Mouse (Mus musculus) hindbrain, postnatal 0 days (tissue): ENCODE data around the gene Ccsap. TPM values are rescaled to one million over a fixed set of nuclear protein-coding genes. Genes with fewer than 3 reads are reported as not detected.

Source experiments
- ATAC-seq: fragments of 200-750 bp; cut with Nextera tagmentation; 2 replicates; pipeline ENCODE4 v1.8.0; 2017; ENCODE audit warnings: mild to moderate bottlenecking, moderate TSS enrichment, moderate library complexity
- DNase-seq: peaks from one replicate; pipeline ENCODE4 v3.0.0-alpha.2; 2015; ENCODE audit warnings: low spot score
- H3K27ac ChIP-seq: fragments of 300-500 bp; sonication (generic); 2 replicates; pipeline ENCODE4 v1.5.1; 2014; ENCODE audit warnings: mild to moderate bottlenecking
- H3K27me3 ChIP-seq: fragments of 300-500 bp; sonication (generic); 2 replicates; pipeline ENCODE4 v1.6.1; 2014; ENCODE audit warnings: low read length, mixed read lengths; ENCODE audit not compliant: insufficient read depth
- H3K36me3 ChIP-seq: fragments of 300-500 bp; sonication (generic); 2 replicates; pipeline ENCODE4 v1.6.1; 2014; ENCODE audit warnings: low read length, mixed read lengths; ENCODE audit not compliant: insufficient read depth
- H3K4me1 ChIP-seq: fragments of 300-500 bp; sonication (generic); 2 replicates; pipeline ENCODE4 v1.6.1; 2014; ENCODE audit warnings: antibody characterized with exemption, low read length, mixed read lengths; ENCODE audit not compliant: insufficient read depth
- H3K4me2 ChIP-seq: fragments of 300-500 bp; sonication (generic); 2 replicates; pipeline ENCODE4 v1.6.1; 2014; ENCODE audit warnings: low read depth, mild to moderate bottlenecking, low read length, moderate library complexity, mixed read lengths
- H3K4me3 ChIP-seq: fragments of 300-500 bp; sonication (generic); 2 replicates; pipeline ENCODE4 v1.5.1; 2014; ENCODE audit warnings: low read length
- H3K9ac ChIP-seq: fragments of 300-500 bp; sonication (generic); replicated peaks from 2 replicates; pipeline ENCODE4 v1.6.1; 2014; ENCODE audit warnings: mild to moderate bottlenecking, low read length, moderate library complexity, mixed read lengths
- H3K9me3 ChIP-seq: fragments of 300-500 bp; sonication (generic); 2 replicates; pipeline ENCODE4 v1.6.1; 2016; ENCODE audit warnings: low read length, mixed read lengths
- CTCF ChIP-seq: IDR thresholded peaks from 2 replicates; pipeline ENCODE4 v1.5.1; 2016; ENCODE audit warnings: antibody characterized with exemption, control low read depth, low read depth
- WGBS: fragments of 180-500 bp; shearing (Covaris S2); extraction: QIAGEN DNeasy Blood & Tissue Kit; methylation state at CpG from one replicate; pipeline ENCODE4 v1.1.7; 2014; 5-methylcytosine and 5-hydroxymethylcytosine counted together
- polyA plus RNA-seq: library from polyadenylated mRNA; unstranded; fragments of >200 nt; fragmentation: Nextera tagmentation; extraction: Ambion mirVana; gene quantifications from 2 replicates; pipeline ENCODE4 v1.2.1, GENCODE M21; 2015
- total RNA-seq: library from RNA; depleted of rRNA; stranded (reverse); fragments of >200 nt; gene quantifications from 2 replicates; pipeline ENCODE4 v1.2.3, GENCODE M21; 2014

Gene Ccsap
- total and polyA plus RNA-seq, 2 experiments from 2014 or later: 6.4 to 13.4 TPM

DNA sequence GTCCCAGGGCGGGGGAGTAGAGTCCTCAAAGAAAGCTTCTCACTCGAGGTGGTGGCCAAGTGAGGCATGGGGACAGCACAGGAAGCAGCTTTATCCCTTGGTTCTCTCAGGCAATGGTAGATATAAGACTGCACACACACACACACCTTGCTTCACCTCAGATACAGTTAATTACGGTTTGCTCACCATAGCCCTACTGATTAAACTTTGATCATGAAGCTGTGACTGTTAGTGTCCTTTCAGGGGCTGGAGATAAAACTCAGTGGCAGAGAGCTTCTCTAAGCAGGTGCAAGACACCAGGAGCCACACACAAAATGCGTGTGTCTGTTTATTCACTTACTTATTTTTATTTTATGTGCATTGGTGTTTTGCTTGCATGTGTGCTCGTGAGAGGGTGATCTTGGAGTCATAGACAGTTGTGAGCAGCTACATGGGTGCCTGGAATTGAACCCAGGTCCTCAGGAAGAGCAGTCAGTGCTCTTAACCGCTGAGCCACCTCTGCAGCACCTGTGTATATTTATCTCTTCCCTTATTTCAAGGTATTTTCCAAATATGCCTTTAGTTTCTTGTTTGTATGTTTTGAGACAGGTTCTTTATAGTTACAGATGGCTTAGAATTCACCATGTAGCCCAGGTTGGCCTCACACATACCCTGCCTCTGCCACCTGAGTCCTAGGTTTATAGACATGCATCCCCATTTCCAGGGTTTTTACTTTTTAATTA lies 52.0 kb downstream of the Ccsap start:
- H3K27ac ChIP-seq: no peak overlapping the region
- no peaks in the 10 kb centered on the region for H3K27me3 ChIP-seq
- WGBS: 70% methylated on average over 6 of the region's 6 CpGs
- H3K4me1 ChIP-seq: peaks cover 15% of the 10 kb centered on the region
- no peak for TF ChIP-seq CTCF
- no peak for ATAC-seq
- no peaks in the 10 kb centered on the region for H3K36me3 ChIP-seq
- no peak overlapping the region for H3K4me3 ChIP-seq
- peak overlapping the region; percentile 86 for H3K4me2 ChIP-seq
- H3K9ac ChIP-seq: no peak overlapping the region
- H3K9me3 ChIP-seq: no peaks in the 10 kb centered on the region
- no peak for DNase-seq

DNA sequence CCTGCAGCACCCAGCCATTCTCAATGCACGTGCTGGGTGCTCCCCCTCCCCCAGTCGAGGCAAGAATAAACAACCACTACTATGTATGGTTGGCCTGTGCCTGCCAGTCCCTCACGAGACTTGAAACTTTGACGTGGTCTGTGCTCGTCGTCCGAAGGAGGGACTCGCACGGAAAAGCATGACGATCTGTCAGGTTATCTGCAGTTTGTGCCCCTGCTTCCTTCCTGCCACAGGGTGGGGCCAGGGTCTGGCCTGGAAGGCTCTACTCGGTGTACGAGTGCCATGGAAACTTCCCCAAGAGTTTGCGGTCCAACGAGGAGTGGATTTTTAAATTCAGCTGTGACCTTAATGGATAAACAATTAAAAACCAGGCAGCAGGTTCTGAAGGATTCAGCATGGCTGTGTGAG lies 53.0 kb downstream of the Ccsap start:
- no peak for ATAC-seq
- no peaks in the 10 kb centered on the region for H3K9me3 ChIP-seq
- DNase-seq: peak; percentile 53
- no peaks in the 10 kb centered on the region for H3K36me3 ChIP-seq
- no peaks in the 10 kb centered on the region for H3K27me3 ChIP-seq
- TF ChIP-seq CTCF: 0 out of 2 replicates have a peak, but pooled peaks have one; percentile 4
- 4% methylated on average over 14 of the region's 14 CpGs for whole genome bisulfite sequencing
- peak overlapping the region; percentile 69; the same call in 1 of the 2 replicates for H3K9ac ChIP-seq
- H3K27ac ChIP-seq: 0 out of 2 replicates have a peak overlapping the region, but pooled peaks have one; percentile 82
- H3K4me1 ChIP-seq: peaks cover 15% of the 10 kb centered on the region
- peak overlapping the region; percentile 86 for H3K4me2 ChIP-seq
- peak overlapping the region; percentile 50 for H3K4me3 ChIP-seq

DNA sequence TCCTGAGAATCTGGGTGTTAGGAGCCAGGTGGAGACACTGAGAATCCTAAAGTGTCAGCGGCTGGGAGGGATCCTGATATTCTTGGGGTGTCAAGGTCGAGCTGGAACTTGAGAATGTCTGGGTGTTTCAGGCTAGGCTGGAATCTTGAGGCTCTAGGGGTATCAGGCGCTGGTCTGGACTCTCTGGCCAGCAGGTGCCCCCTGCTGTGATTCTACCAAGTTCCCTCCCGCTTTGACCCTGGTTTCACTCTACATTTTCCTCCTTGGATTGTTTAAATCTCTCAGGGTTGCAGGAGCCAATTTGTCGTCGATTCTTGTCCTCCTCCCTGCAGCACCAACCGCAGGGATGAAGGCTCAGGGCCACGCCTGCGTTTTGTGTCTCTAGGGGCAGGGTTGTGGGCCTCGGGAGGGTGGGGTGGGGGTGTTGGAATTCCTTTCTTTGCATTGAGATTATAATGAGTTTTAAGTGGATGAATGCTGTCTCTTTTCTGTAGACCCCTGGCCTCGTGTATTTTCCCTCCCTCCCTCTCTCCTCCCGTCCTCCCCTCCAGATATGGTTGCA lies 53.6 kb downstream of the Ccsap start:
- Histone ChIP-seq H3K27ac (peak overlapping the region; percentile 82), H3K4me3 (peak overlapping the region; percentile 50), H3K4me2 (peak overlapping the region; percentile 86), H3K36me3 (no peaks in the 10 kb centered on the region), H3K27me3 (no peaks in the 10 kb centered on the region), H3K4me1 (peaks cover 15% of the 10 kb centered on the region), H3K9ac (peak overlapping the region; percentile 69), H3K9me3 (no peaks in the 10 kb centered on the region)
- WGBS: 2% methylated on average over 12 of the region's 12 CpGs
- ATAC-seq (no peak), DNase-seq (no peak)
- 0 out of 2 replicates have a peak, but pooled peaks have one; percentile 2 for TF ChIP-seq CTCF

- peak; percentile 92 for ATAC-seq
- no peaks in the 10 kb centered on the region for H3K27me3 ChIP-seq
- peak; percentile 93 for DNase-seq
- H3K36me3 ChIP-seq: no peaks in the 10 kb centered on the region
- peak within 1 kb of the TSS; percentile 50 for H3K4me3 ChIP-seq
- H3K9ac ChIP-seq: peak within 1 kb of the TSS; percentile 69
- peaks cover 15% of the 10 kb centered on the region for H3K4me1 ChIP-seq
- H3K9me3 ChIP-seq: no peaks in the 10 kb centered on the region
- peak within 1 kb of the TSS; percentile 82 for H3K27ac ChIP-seq
- H3K4me2 ChIP-seq: peak within 1 kb of the TSS; percentile 86
- TF ChIP-seq CTCF: no peak
- 1% methylated on average over 46 of the region's 48 CpGs for WGBS
These were observed 54.2 kb downstream of the Ccsap start, which contains the start of gene Rab4a for GRCm38 (mm10) chr8:123805718-123806373. TSS of gene Rab4a (plus strand) at chr8:123805985.

DNA sequence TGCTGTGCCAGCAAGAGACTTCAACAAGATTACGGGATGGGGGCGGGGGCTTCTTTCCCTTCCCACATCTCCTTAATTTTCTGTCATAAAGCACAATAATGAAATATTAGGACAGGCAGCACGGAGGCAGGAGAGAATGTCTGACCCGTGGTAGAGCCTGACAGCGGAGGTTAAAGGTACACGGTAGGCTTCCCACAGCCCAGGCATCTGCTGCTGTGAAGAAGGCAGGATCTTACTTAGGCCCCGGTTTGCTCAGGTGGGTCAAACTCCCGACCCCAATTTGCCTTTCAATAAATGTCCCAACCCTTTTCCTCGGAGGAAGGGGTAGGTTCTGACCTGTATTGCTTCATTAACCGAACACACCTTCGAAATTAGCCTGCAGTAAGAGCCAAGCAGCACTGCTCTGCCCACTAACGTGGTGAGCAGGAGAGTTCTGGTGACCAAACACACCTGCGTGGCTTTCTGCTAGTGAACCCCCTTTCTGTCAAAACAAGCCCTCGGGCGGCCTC lies 54.7 kb downstream of the Ccsap start:
- WGBS: 16% methylated on average over 15 of the region's 15 CpGs
- ATAC-seq (no peak), DNase-seq (no peak)
- H3K9me3 ChIP-seq: no peaks in the 10 kb centered on the region
- H3K9ac ChIP-seq: peak overlapping the region; percentile 69
- no peaks in the 10 kb centered on the region for H3K36me3 ChIP-seq
- H3K27ac ChIP-seq: peak overlapping the region; percentile 82
- H3K4me3 ChIP-seq: peak overlapping the region; percentile 50
- H3K4me1 ChIP-seq: peaks cover 15% of the 10 kb centered on the region
- peak overlapping the region; percentile 86 for H3K4me2 ChIP-seq
- TF ChIP-seq CTCF: no peak
- H3K27me3 ChIP-seq: no peaks in the 10 kb centered on the region

- Histone ChIP-seq H3K36me3 (no peaks in the 10 kb centered on the region), H3K9me3 (no peaks in the 10 kb centered on the region), H3K4me3 (no peak overlapping the region), H3K4me1 (peaks cover 15% of the 10 kb centered on the region), H3K4me2 (no peak overlapping the region), H3K9ac (no peak overlapping the region), H3K27me3 (no peaks in the 10 kb centered on the region), H3K27ac (no peak overlapping the region)
- DNase-seq (no peak), ATAC-seq (no peak)
- 81% methylated on average over 7 of the region's 7 CpGs for WGBS
- no peak for TF ChIP-seq CTCF
These were observed 55.4 kb downstream of the Ccsap start for GRCm38 (mm10) chr8:123804586-123804985.
